Mouse (Mus musculus) thymus, adult 2 months (tissue): Measurements from ENCODE around the gene Spsb1. TPM values are rescaled to one million over a fixed set of nuclear protein-coding genes. Genes with fewer than 3 reads are reported as not detected.

Source experiments
- DNase-seq: peaks from one replicate; pipeline ENCODE4 v3.0.0; 2021
- H3K27ac ChIP-seq: fragments of 200-500 bp; 2 replicates; pipeline ENCODE4 v1.5.1; 2012; ENCODE audit warnings: low read length, control low read depth; ENCODE audit not compliant: control insufficient read depth, insufficient read depth
- H3K27me3 ChIP-seq: fragments of 200-500 bp; 2 replicates; pipeline ENCODE4 v1.6.1; 2012; ENCODE audit warnings: mild to moderate bottlenecking, low read length, moderate library complexity, mixed read lengths; ENCODE audit not compliant: control insufficient read depth, insufficient read depth
- H3K36me3 ChIP-seq: fragments of 200-500 bp; 2 replicates; pipeline ENCODE4 v1.6.1; 2012; ENCODE audit warnings: mild to moderate bottlenecking, low read length, moderate library complexity; ENCODE audit not compliant: control insufficient read depth, insufficient read depth
- H3K4me1 ChIP-seq: fragments of 200-500 bp; replicated peaks from 2 replicates; pipeline ENCODE4 v1.6.1; 2012; ENCODE audit warnings: low read length; ENCODE audit not compliant: control insufficient read depth, insufficient read depth
- H3K4me3 ChIP-seq: fragments of 200-500 bp; 2 replicates; pipeline ENCODE4 v1.5.1; 2012; ENCODE audit warnings: mild to moderate bottlenecking, low read length, control low read depth, moderate library complexity; ENCODE audit not compliant: control insufficient read depth, insufficient read depth
- CTCF ChIP-seq: fragments of 200-500 bp; IDR thresholded peaks from 2 replicates; pipeline ENCODE4 v1.5.1; 2012; ENCODE audit warnings: mild to moderate bottlenecking, control low read depth, low read length, moderate library complexity, borderline replicate concordance; ENCODE audit not compliant: control insufficient read depth, poor library complexity, insufficient read depth; ENCODE audit errors: extremely low read depth
- POLR2A ChIP-seq: fragments of 200-500 bp; IDR thresholded peaks from 2 replicates; pipeline ENCODE4 v1.6.1; 2012; ENCODE audit warnings: mild to moderate bottlenecking, low read length, control low read depth, moderate library complexity; ENCODE audit not compliant: control insufficient read depth, poor library complexity, insufficient read depth; ENCODE audit errors: extremely low read depth
- WGBS: fragments of 180-500 bp; shearing (Covaris S2); methylation state at CpG from one replicate; pipeline ENCODE4 v1.1.7; 2018; 5-methylcytosine and 5-hydroxymethylcytosine counted together
- polyA plus RNA-seq: library from polyadenylated mRNA; depleted of rRNA; stranded (reverse); fragments of >200 nt; gene quantifications from 2 replicates; pipeline ENCODE4 v1.2.3, GENCODE M21; 2012

Spsb1 gene
- polyA plus RNA-seq, 1 experiment: 30.4 TPM

- DNase-seq: no peak
- peaks cover 14% of the 10 kb centered on the region for H3K4me1 ChIP-seq
- H3K4me3 ChIP-seq: no peak overlapping the region
- TF ChIP-seq POLR2A: no peak
- no peak for TF ChIP-seq CTCF
- no peaks in the 10 kb centered on the region for H3K36me3 ChIP-seq
- no peak overlapping the region for H3K27ac ChIP-seq
- H3K27me3 ChIP-seq: no peaks in the 10 kb centered on the region; the same call in 1 of the 2 replicates
- 60% methylated on average over 13 of the region's 13 CpGs for WGBS
Observed at GRCm38 (mm10) chr4:149956048-149956447, 1.2 kb upstream of the Spsb1 start.

- Histone ChIP-seq H3K4me3 (no peak overlapping the region), H3K27me3 (no peaks in the 10 kb centered on the region; the same call in 1 of the 2 replicates), H3K36me3 (no peaks in the 10 kb centered on the region), H3K27ac (no peak overlapping the region), H3K4me1 (peaks cover 14% of the 10 kb centered on the region)
- no peak for DNase-seq
- 16% methylated on average over 15 of the region's 15 CpGs for WGBS
- TF ChIP-seq POLR2A (no peak), CTCF (no peak)
Observed at GRCm38 (mm10) chr4:149955631-149956030, 788 bp upstream of the Spsb1 start.

- DNase-seq: peak; percentile 52
- Histone ChIP-seq H3K4me1 (peaks cover 14% of the 10 kb centered on the region), H3K27me3 (no peaks in the 10 kb centered on the region; the same call in 1 of the 2 replicates), H3K27ac (no peak overlapping the region), H3K36me3 (no peaks in the 10 kb centered on the region), H3K4me3 (peak overlapping the region; percentile 60)
- WGBS: 3% methylated on average over 32 of the region's 32 CpGs
- TF ChIP-seq POLR2A (no peak), CTCF (no peak)
Observed at GRCm38 (mm10) chr4:149953621-149954481, 992 bp downstream of the Spsb1 start.

- H3K36me3 ChIP-seq: no peaks in the 10 kb centered on the region
- no peak overlapping the region for H3K4me3 ChIP-seq
- no peak for TF ChIP-seq POLR2A
- no peak for TF ChIP-seq CTCF
- no peak for DNase-seq
- peaks cover 16% of the 10 kb centered on the region for H3K4me1 ChIP-seq
- no peaks in the 10 kb centered on the region; the same call in 1 of the 2 replicates for H3K27me3 ChIP-seq
- no peak overlapping the region for H3K27ac ChIP-seq
- WGBS: 93% methylated on average over 9 of the region's 9 CpGs
Observed at GRCm38 (mm10) chr4:149952201-149952600, 2.6 kb downstream of the Spsb1 start.

GRCm38 (mm10) chr4:149951201-149951600 is 3.6 kb downstream of the Spsb1 start:
- no peak overlapping the region for H3K4me3 ChIP-seq
- TF ChIP-seq POLR2A (no peak), CTCF (no peak)
- H3K36me3 ChIP-seq: no peaks in the 10 kb centered on the region
- H3K27me3 ChIP-seq: no peaks in the 10 kb centered on the region; the same call in 1 of the 2 replicates
- peaks cover 20% of the 10 kb centered on the region for H3K4me1 ChIP-seq
- no peak for DNase-seq
- H3K27ac ChIP-seq: no peak overlapping the region
- 98% methylated on average over 13 of the region's 13 CpGs for WGBS

- Histone ChIP-seq H3K27me3 (no peaks in the 10 kb centered on the region), H3K36me3 (no peaks in the 10 kb centered on the region), H3K27ac (no peak overlapping the region), H3K4me1 (peaks cover 17% of the 10 kb centered on the region), H3K4me3 (no peak overlapping the region)
- no peak for TF ChIP-seq CTCF
- no peak for TF ChIP-seq POLR2A
- DNase-seq: no peak
- WGBS: 96% methylated on average over 13 of the region's 13 CpGs
Observed at GRCm38 (mm10) chr4:149949691-149950090, 5.2 kb downstream of the Spsb1 start.

- H3K27ac ChIP-seq: no peak overlapping the region
Observed at GRCm38 (mm10) chr4:149948119-149948518, 6.7 kb downstream of the Spsb1 start.

More at GRCm38 (mm10) chr4:149948119-149948518, 6.7 kb downstream of the Spsb1 start:
- Histone ChIP-seq H3K27me3 (no peaks in the 10 kb centered on the region), H3K36me3 (no peaks in the 10 kb centered on the region), H3K4me3 (no peak overlapping the region), H3K4me1 (peaks cover 8% of the 10 kb centered on the region)
- DNase-seq: no peak
- 95% methylated on average over 5 of the region's 5 CpGs for WGBS
- TF ChIP-seq POLR2A: no peak
- no peak for TF ChIP-seq CTCF
